In the genomic region with DNA sequence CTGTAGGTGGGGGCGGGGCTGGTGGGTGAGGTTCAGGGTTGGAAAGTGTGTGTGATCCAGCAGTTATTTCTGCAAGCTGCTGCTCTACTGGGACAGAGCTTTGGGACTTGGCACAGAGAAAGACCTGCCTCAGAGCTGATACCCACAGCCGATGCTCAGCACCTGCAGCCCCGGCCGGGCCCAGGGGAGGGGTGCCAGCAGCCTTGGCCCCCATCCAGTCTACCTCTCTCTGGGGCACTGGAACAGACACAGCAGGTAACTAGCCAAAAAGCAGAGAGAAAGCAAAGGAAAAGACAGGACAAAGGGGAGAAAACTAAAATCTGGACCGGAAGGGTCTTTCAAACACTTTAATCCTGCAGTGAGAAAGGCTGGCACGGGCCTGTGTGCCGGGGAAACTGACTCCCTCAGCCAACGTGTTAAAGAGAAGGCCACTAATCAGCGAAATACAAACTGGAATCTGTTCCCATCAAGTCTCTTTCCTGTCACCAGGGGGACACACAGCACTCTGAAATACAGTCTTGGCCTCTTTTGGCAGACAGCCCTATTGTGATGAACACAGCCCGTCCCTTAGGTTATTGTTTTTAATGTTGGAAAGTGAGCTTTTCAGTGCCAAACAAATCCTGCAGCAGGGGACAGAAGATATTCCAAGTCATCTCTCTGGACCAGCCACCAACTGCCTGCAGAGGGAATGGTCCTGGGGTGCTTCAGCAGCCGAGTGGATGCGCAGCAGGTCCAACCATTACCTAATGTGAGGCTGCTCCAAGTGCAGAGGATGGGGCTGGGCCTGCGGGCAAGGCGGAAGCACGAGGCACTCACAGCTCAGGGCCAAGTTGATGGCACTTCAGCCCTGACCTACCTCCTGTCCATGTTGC, we compare ENCODE assay signal across 10 mouse cellular contexts. TPM values are rescaled to one million over a fixed set of nuclear protein-coding genes. Genes with fewer than 3 reads are reported as not detected.
DNase-seq lines count a peak whose midpoint lies in the region; ATAC-seq and TF ChIP-seq lines count a peak whose summit lies in the region.
"Had no signal": no experiment of that assay in that cellular context is flagged by ENCODE, and none has a peak within 500 bp of the region (broad histone marks: within the 10 kb centered on the region; RNA-seq: fewer than 3 reads in every experiment).

No protein-coding gene starts in this region.

- DNase-seq in heart, adult 8-10 months (ENCODE audit: low spot score), result no peak
- no peak for DNase-seq in midbrain, embryonic 10.5 days (ENCODE audit: low spot score)
- DNase-seq in midbrain, embryonic 11.5 days (ENCODE audit: low spot score, missing footprints), result no peak
- peak; percentile 71 for DNase-seq in forebrain, postnatal 0 days
- no peak for DNase-seq in yolk sac, embryonic 10.5 days (ENCODE audit: low spot score)
- no peak for DNase-seq in layer of hippocampus, adult 18-20 months (ENCODE audit: low spot score in 2 of 2)
- DNase-seq in ovary, postnatal 36 days (ENCODE audit: low spot score), result no peak
- DNase-seq: gastrocnemius, postnatal 10 days had no signal

- no peaks in the 10 kb centered on the region for H3K27me3 ChIP-seq in heart, embryonic 12.5 days (replicated peaks)
- H3K27me3 ChIP-seq in midbrain, embryonic 10.5 days (ENCODE audit: low read depth, poor library complexity, severe bottlenecking), result no peaks in the 10 kb centered on the region
- no peaks in the 10 kb centered on the region for H3K27me3 ChIP-seq in midbrain, embryonic 11.5 days (ENCODE audit: control insufficient read depth, insufficient read depth, low read length)
- H3K27me3 ChIP-seq in forebrain, postnatal 0 days (ENCODE audit: insufficient read depth, low read length), result no peaks in the 10 kb centered on the region

- peaks cover 50% of the 10 kb centered on the region for H3K36me3 ChIP-seq in heart, embryonic 12.5 days
- peaks cover 69% of the 10 kb centered on the region for H3K36me3 ChIP-seq in midbrain, embryonic 10.5 days
- H3K36me3 ChIP-seq in midbrain, embryonic 11.5 days (ENCODE audit: control insufficient read depth, insufficient read depth, low read length), result peaks cover 2% of the 10 kb centered on the region; the same call in 1 of the 2 replicates
- 0 out of 2 replicates have a peak, but pooled peaks cover 10% of the 10 kb centered on the region for H3K36me3 ChIP-seq in forebrain, postnatal 0 days (ENCODE audit: insufficient read depth)

- ATAC-seq in heart, embryonic 12.5 days (ENCODE audit: insufficient number of reproducible peaks, low FRiP score), result no peak
- no peak for ATAC-seq in midbrain, embryonic 11.5 days (ENCODE audit: low FRiP score)
- ATAC-seq in forebrain, postnatal 0 days, result peak; percentile 34; the same call in 1 of the 2 replicates

- TF ChIP-seq CTCF in forebrain, postnatal 0 days (IDR thresholded peaks at IDR 0.05; ENCODE audit: low read depth), result peak; percentile 49

- H3K27ac ChIP-seq in heart, embryonic 12.5 days (ENCODE audit: poor library complexity, severe bottlenecking), result no peak overlapping the region
- H3K27ac ChIP-seq in midbrain, embryonic 10.5 days (replicated peaks), result peak overlapping the region; percentile 52; the same call in 1 of the 2 replicates
- H3K27ac ChIP-seq in midbrain, embryonic 11.5 days (ENCODE audit: low read depth, low read length), result no peak overlapping the region
- 0 out of 2 replicates have a peak overlapping the region, but pooled peaks have one; percentile 23 for H3K27ac ChIP-seq in forebrain, postnatal 0 days (ENCODE audit: low read depth, low read length)

- peak overlapping the region; percentile 20; the same call in 1 of the 2 replicates for H3K9ac ChIP-seq in heart, embryonic 12.5 days
- no peak overlapping the region for H3K9ac ChIP-seq in midbrain, embryonic 11.5 days (ENCODE audit: low read length)
- no peak overlapping the region for H3K9ac ChIP-seq in forebrain, postnatal 0 days

- H3K4me1 ChIP-seq in heart, embryonic 12.5 days (replicated peaks), result peaks cover 47% of the 10 kb centered on the region
- H3K4me1 ChIP-seq in midbrain, embryonic 10.5 days, result peaks cover 55% of the 10 kb centered on the region
- H3K4me1 ChIP-seq in midbrain, embryonic 11.5 days (ENCODE audit: control insufficient read depth, insufficient read depth, low read length), result peaks cover 28% of the 10 kb centered on the region
- H3K4me1 ChIP-seq in forebrain, postnatal 0 days (ENCODE audit: insufficient read depth), result peaks cover 9% of the 10 kb centered on the region; the same call in 1 of the 2 replicates

- no peak overlapping the region for H3K4me2 ChIP-seq in heart, embryonic 12.5 days
- no peak overlapping the region for H3K4me2 ChIP-seq in midbrain, embryonic 11.5 days
- H3K4me2 ChIP-seq in forebrain, postnatal 0 days (ENCODE audit: low read depth), result no peak overlapping the region

- no peak overlapping the region for H3K4me3 ChIP-seq in heart, embryonic 12.5 days
- no peak overlapping the region for H3K4me3 ChIP-seq in midbrain, embryonic 10.5 days
- no peak overlapping the region for H3K4me3 ChIP-seq in midbrain, embryonic 11.5 days (ENCODE audit: low read depth, low read length)
- no peak overlapping the region for H3K4me3 ChIP-seq in forebrain, postnatal 0 days (ENCODE audit: low read depth, low read length)
- H3K4me3 ChIP-seq: myocyte had no signal

- WGBS in heart, embryonic 12.5 days, result 87% methylated on average over 15 of the region's 15 CpGs
- WGBS in midbrain, embryonic 10.5 days, result 94% methylated on average over 15 of the region's 15 CpGs
- WGBS in midbrain, embryonic 11.5 days, result 90% methylated on average over 15 of the region's 15 CpGs
- 40% methylated on average over 15 of the region's 15 CpGs for WGBS in forebrain, postnatal 0 days

- H3K9me3 ChIP-seq in heart, embryonic 12.5 days (replicated peaks), result no peaks in the 10 kb centered on the region
- H3K9me3 ChIP-seq in midbrain, embryonic 10.5 days (replicated peaks), result no peaks in the 10 kb centered on the region
- H3K9me3 ChIP-seq in midbrain, embryonic 11.5 days (ENCODE audit: control insufficient read depth, low read length), result no peaks in the 10 kb centered on the region
- no peaks in the 10 kb centered on the region for H3K9me3 ChIP-seq in forebrain, postnatal 0 days (ENCODE audit: low read length)

RNA-seq across cellular contexts. Expression of gene Tesc, which starts 49.4 kb away (rescaled TPM):
- 17.3 and 20.4 TPM in 2 replicates for polyA plus RNA-seq in heart, embryonic 12.5 days (2016; fragmentation: Nextera tagmentation; extraction: Ambion mirVana)
- 100 to 1,000 TPM; 204 to 264 (median 228) TPM for total RNA-seq in heart, adult 8-10 months (2022)
- 0.82 and 0.90 TPM in 2 replicates for polyA plus RNA-seq in midbrain, embryonic 10.5 days (2016; fragmentation: Nextera tagmentation; extraction: Ambion mirVana)
- polyA plus RNA-seq in midbrain, embryonic 11.5 days (2014; fragmentation: Nextera tagmentation; extraction: Ambion mirVana), result 0.69 and 1.2 TPM in 2 replicates
- total RNA-seq in forebrain, postnatal 0 days (2014; rRNA removed), result 8.5 and 13.0 TPM in 2 replicates
- polyA plus RNA-seq in forebrain, postnatal 0 days (2015; fragmentation: Nextera tagmentation; extraction: Ambion mirVana), result 12.2 and 19.9 TPM in 2 replicates
- 10 to 100 TPM; 92.6 to 94.2 TPM for total RNA-seq in layer of hippocampus, adult 18-20 months (2021)

Comparison
In these comparisons a context has a peak if more than half of its experiments do, and no peak if none do; other contexts are left out.
1. H3K27ac ChIP-seq: peak in midbrain, embryonic 10.5 days (single experiment) and forebrain, postnatal 0 days (single experiment); none in heart, embryonic 12.5 days (single experiment) and midbrain, embryonic 11.5 days (single experiment).